In genomic region chr11:69072666-69073064, GRCm38 (mm10) we compare ENCODE assay signal across 7 mouse cellular contexts. TPM values are rescaled to one million over a fixed set of nuclear protein-coding genes. Genes with fewer than 3 reads are reported as not detected.
DNase-seq lines count a peak whose midpoint lies in the region; ATAC-seq and TF ChIP-seq lines count a peak whose summit lies in the region.

No protein-coding gene starts in this region.

- 6% methylated on average over 9 of the region's 9 CpGs for WGBS in lung, postnatal 0 days
- 7% methylated on average over 9 of the region's 9 CpGs for WGBS in forebrain, embryonic 13.5 days
- 9% methylated on average over 9 of the region's 9 CpGs for WGBS in limb, embryonic 15.5 days
- 6% methylated on average over 9 of the region's 9 CpGs for WGBS in stomach, embryonic 16.5 days

- TF ChIP-seq CTCF in lung, postnatal 0 days (IDR thresholded peaks at IDR 0.05), result no peak

- no peak for ATAC-seq in lung, postnatal 0 days
- no peak for ATAC-seq in forebrain, embryonic 13.5 days
- no peak for ATAC-seq in limb, embryonic 15.5 days (ENCODE audit: insufficient number of reproducible peaks, low FRiP score, low TSS enrichment, low read depth)
- no peak for ATAC-seq in stomach, embryonic 16.5 days (ENCODE audit: insufficient read depth, low FRiP score)
- no peak for ATAC-seq in activated CD4-positive, CD25-positive, alpha-beta regulatory T cell, adult 4 months

- H3K4me3 ChIP-seq in lung, postnatal 0 days (ENCODE audit: low read depth, low read length), result peak overlapping the region; percentile 19; the same call in 1 of the 2 replicates
- H3K4me3 ChIP-seq in forebrain, embryonic 13.5 days, result peak overlapping the region; percentile 38
- H3K4me3 ChIP-seq in limb, embryonic 15.5 days, result peak overlapping the region; percentile 25
- H3K4me3 ChIP-seq in stomach, embryonic 16.5 days (replicated peaks; ENCODE audit: low read length), result peak overlapping the region; percentile 38

- H3K9me3 ChIP-seq in lung, postnatal 0 days (ENCODE audit: low read length), result no peaks in the 10 kb centered on the region
- H3K9me3 ChIP-seq in forebrain, embryonic 13.5 days (replicated peaks), result no peaks in the 10 kb centered on the region
- no peaks in the 10 kb centered on the region for H3K9me3 ChIP-seq in limb, embryonic 15.5 days
- H3K9me3 ChIP-seq in stomach, embryonic 16.5 days (replicated peaks; ENCODE audit: control insufficient read depth, low read length), result no peaks in the 10 kb centered on the region

- peak overlapping the region; percentile 36 for H3K4me2 ChIP-seq in lung, postnatal 0 days (replicated peaks; ENCODE audit: low read depth, low read length)
- H3K4me2 ChIP-seq in forebrain, embryonic 13.5 days, result peak overlapping the region; percentile 74
- peak overlapping the region; percentile 45 for H3K4me2 ChIP-seq in limb, embryonic 15.5 days
- peak overlapping the region; percentile 55 for H3K4me2 ChIP-seq in stomach, embryonic 16.5 days (ENCODE audit: low read depth, low read length)

- intact Hi-C loops in left cerebral cortex, postnatal 10 days (cut with DNase I), result no loop called here

- H3K27me3 ChIP-seq in lung, postnatal 0 days (replicated peaks; ENCODE audit: insufficient read depth, low read length), result no peaks in the 10 kb centered on the region
- no peaks in the 10 kb centered on the region for H3K27me3 ChIP-seq in forebrain, embryonic 13.5 days
- H3K27me3 ChIP-seq in limb, embryonic 15.5 days, result no peaks in the 10 kb centered on the region
- H3K27me3 ChIP-seq in stomach, embryonic 16.5 days (ENCODE audit: control insufficient read depth, insufficient read depth, low read length), result no peaks in the 10 kb centered on the region

- TF ChIP-seq EP300 in lung, postnatal 0 days (IDR thresholded peaks at IDR 0.05), result no peak

- H3K9ac ChIP-seq in lung, postnatal 0 days (replicated peaks; ENCODE audit: low read depth), result peak overlapping the region; percentile 27; the same call in 1 of the 2 replicates
- H3K9ac ChIP-seq in forebrain, embryonic 13.5 days, result peak overlapping the region; percentile 73
- H3K9ac ChIP-seq in limb, embryonic 15.5 days, result 0 out of 2 replicates have a peak overlapping the region, but pooled peaks have one; percentile 29
- H3K9ac ChIP-seq in stomach, embryonic 16.5 days (ENCODE audit: low read length), result peak overlapping the region; percentile 69

- DNase-seq in lung, postnatal 0 days (ENCODE audit: low spot score), result no peak
- DNase-seq in lung, postnatal 10 days, result no peak
- no peak for DNase-seq in left cerebral cortex, postnatal 10 days (ENCODE audit: extremely low spot score in 1 of 2, low spot score in 2 of 2)

- H3K27ac ChIP-seq in lung, postnatal 0 days (ENCODE audit: low read length), result no peak overlapping the region; the same call in 1 of the 2 replicates
- peak overlapping the region; percentile 93 for H3K27ac ChIP-seq in forebrain, embryonic 13.5 days
- H3K27ac ChIP-seq in limb, embryonic 15.5 days, result peak overlapping the region; percentile 94
- peak overlapping the region; percentile 84 for H3K27ac ChIP-seq in stomach, embryonic 16.5 days (ENCODE audit: low read length)

- peaks cover 12% of the 10 kb centered on the region for H3K4me1 ChIP-seq in lung, postnatal 0 days (ENCODE audit: insufficient read depth, low read depth, low read length)
- peaks cover 36% of the 10 kb centered on the region for H3K4me1 ChIP-seq in forebrain, embryonic 13.5 days
- H3K4me1 ChIP-seq in limb, embryonic 15.5 days, result peaks cover 37% of the 10 kb centered on the region
- peaks cover 28% of the 10 kb centered on the region for H3K4me1 ChIP-seq in stomach, embryonic 16.5 days (ENCODE audit: control insufficient read depth, insufficient read depth, low read length)

- no peaks in the 10 kb centered on the region for H3K36me3 ChIP-seq in lung, postnatal 0 days (ENCODE audit: insufficient read depth, low read length)
- H3K36me3 ChIP-seq in forebrain, embryonic 13.5 days (ENCODE audit: poor library complexity, severe bottlenecking), result no peaks in the 10 kb centered on the region
- H3K36me3 ChIP-seq in limb, embryonic 15.5 days, result no peaks in the 10 kb centered on the region
- no peaks in the 10 kb centered on the region for H3K36me3 ChIP-seq in stomach, embryonic 16.5 days (ENCODE audit: control insufficient read depth, insufficient read depth, low read length)

RNA-seq across cellular contexts. Expression of gene Tmem107, which starts 2.1 kb away (rescaled TPM):
- 62.9 and 70.0 TPM in 2 replicates for polyA plus RNA-seq in lung, postnatal 0 days (2015; fragmentation: Nextera tagmentation; extraction: Ambion mirVana)
- polyA plus RNA-seq in forebrain, embryonic 13.5 days (2015; fragmentation: Nextera tagmentation; extraction: Ambion mirVana), result 55.1 and 57.2 TPM in 2 replicates
- 64.8 and 65.5 TPM in 2 replicates for polyA plus RNA-seq in limb, embryonic 15.5 days (2015; fragmentation: Nextera tagmentation; extraction: Ambion mirVana)
- polyA plus RNA-seq in stomach, embryonic 16.5 days (2015; fragmentation: Nextera tagmentation; extraction: Ambion mirVana), result 58.2 and 62.1 TPM in 2 replicates
- polyA plus RNA-seq in activated CD4-positive, CD25-positive, alpha-beta regulatory T cell, adult 4 months (2017; shearing (Covaris generic)), result 1 to 10 TPM; 4.4 to 7.1 TPM
- total RNA-seq in left cerebral cortex, postnatal 10 days (2021), result 10 to 100 TPM; 12.0 to 12.1 TPM

RNA-seq across cellular contexts. Expression of gene Borcs6, which starts 13.1 kb away (rescaled TPM):
- 20.1 and 21.9 TPM in 2 replicates for polyA plus RNA-seq in lung, postnatal 0 days (2015; fragmentation: Nextera tagmentation; extraction: Ambion mirVana)
- 6.6 and 7.9 TPM in 2 replicates for polyA plus RNA-seq in forebrain, embryonic 13.5 days (2015; fragmentation: Nextera tagmentation; extraction: Ambion mirVana)
- polyA plus RNA-seq in limb, embryonic 15.5 days (2015; fragmentation: Nextera tagmentation; extraction: Ambion mirVana), result 12.9 and 13.7 TPM in 2 replicates
- polyA plus RNA-seq in stomach, embryonic 16.5 days (2015; fragmentation: Nextera tagmentation; extraction: Ambion mirVana), result 7.2 and 7.8 TPM in 2 replicates
- 1 to 10 TPM; 2.1 to 2.4 TPM for polyA plus RNA-seq in activated CD4-positive, CD25-positive, alpha-beta regulatory T cell, adult 4 months (2017; shearing (Covaris generic))
- total RNA-seq in left cerebral cortex, postnatal 10 days (2021), result 10 to 100 TPM; 21.9 to 25.5 TPM

RNA-seq across cellular contexts. Expression of gene Vamp2, which starts 15.6 kb away (rescaled TPM):
- polyA plus RNA-seq in lung, postnatal 0 days (2015; fragmentation: Nextera tagmentation; extraction: Ambion mirVana), result 45.0 and 50.6 TPM in 2 replicates
- polyA plus RNA-seq in forebrain, embryonic 13.5 days (2015; fragmentation: Nextera tagmentation; extraction: Ambion mirVana), result 110 and 124 TPM in 2 replicates
- polyA plus RNA-seq in limb, embryonic 15.5 days (2015; fragmentation: Nextera tagmentation; extraction: Ambion mirVana), result 95.0 and 103 TPM in 2 replicates
- 79.9 and 88.5 TPM in 2 replicates for polyA plus RNA-seq in stomach, embryonic 16.5 days (2015; fragmentation: Nextera tagmentation; extraction: Ambion mirVana)
- polyA plus RNA-seq in activated CD4-positive, CD25-positive, alpha-beta regulatory T cell, adult 4 months (2017; shearing (Covaris generic)), result 10 to 100 TPM; 27.6 to 27.9 TPM
- total RNA-seq in left cerebral cortex, postnatal 10 days (2021), result 1,000 to 10,000 TPM; 1,124 to 1,163 TPM

RNA-seq across cellular contexts. Expression of gene Per1, which starts 22.4 kb away (rescaled TPM):
- 16.6 and 30.0 TPM in 2 replicates for polyA plus RNA-seq in lung, postnatal 0 days (2015; fragmentation: Nextera tagmentation; extraction: Ambion mirVana)
- polyA plus RNA-seq in forebrain, embryonic 13.5 days (2015; fragmentation: Nextera tagmentation; extraction: Ambion mirVana), result 6.0 and 6.4 TPM in 2 replicates
- 24.3 and 28.9 TPM in 2 replicates for polyA plus RNA-seq in limb, embryonic 15.5 days (2015; fragmentation: Nextera tagmentation; extraction: Ambion mirVana)
- polyA plus RNA-seq in stomach, embryonic 16.5 days (2015; fragmentation: Nextera tagmentation; extraction: Ambion mirVana), result 21.8 and 22.3 TPM in 2 replicates
- 1 to 10 TPM; 4.5 to 6.7 TPM for polyA plus RNA-seq in activated CD4-positive, CD25-positive, alpha-beta regulatory T cell, adult 4 months (2017; shearing (Covaris generic))
- 10 to 100 TPM; 71.2 to 83.9 TPM for total RNA-seq in left cerebral cortex, postnatal 10 days (2021)

RNA-seq across cellular contexts. Expression of gene Aurkb, which starts 27.2 kb away (rescaled TPM):
- 6.5 and 9.1 TPM in 2 replicates for polyA plus RNA-seq in lung, postnatal 0 days (2015; fragmentation: Nextera tagmentation; extraction: Ambion mirVana)
- 143 and 149 TPM in 2 replicates for polyA plus RNA-seq in forebrain, embryonic 13.5 days (2015; fragmentation: Nextera tagmentation; extraction: Ambion mirVana)
- 111 and 121 TPM in 2 replicates for polyA plus RNA-seq in limb, embryonic 15.5 days (2015; fragmentation: Nextera tagmentation; extraction: Ambion mirVana)
- polyA plus RNA-seq in stomach, embryonic 16.5 days (2015; fragmentation: Nextera tagmentation; extraction: Ambion mirVana), result 120 and 134 TPM in 2 replicates
- polyA plus RNA-seq in activated CD4-positive, CD25-positive, alpha-beta regulatory T cell, adult 4 months (2017; shearing (Covaris generic)), result 10 to 100 TPM; 24.3 to 33.5 TPM
- total RNA-seq in left cerebral cortex, postnatal 10 days (2021), result 1 to 10 TPM; 3.0 to 3.1 TPM
